In genomic region chr5:134440098-134440497, GRCm38 (mm10) we compare ENCODE assay signal across 8 mouse cellular contexts. TPM values are rescaled to one million over a fixed set of nuclear protein-coding genes. Genes with fewer than 3 reads are reported as not detected.
DNase-seq lines count a peak whose midpoint lies in the region; ATAC-seq and TF ChIP-seq lines count a peak whose summit lies in the region.

No protein-coding gene starts in this region.

- peak; percentile 63 for DNase-seq in urinary bladder, postnatal 14 days (ENCODE audit: low spot score)
- no peak for DNase-seq in urinary bladder, adult 2 months (ENCODE audit: low spot score)
- peak; percentile 72 for DNase-seq in gastrocnemius, adult 2 months
- no peak for DNase-seq in left cerebral cortex, adult 9 months (ENCODE audit: low spot score in 2 of 2)
- no peak for DNase-seq in layer of hippocampus, adult 2 months (ENCODE audit: low spot score in 2 of 2)
- no peak for DNase-seq in frontal cortex, postnatal 25 days (ENCODE audit: low spot score in 2 of 2)
- DNase-seq in right cerebral cortex, adult 18-20 months, result no peak

- intact Hi-C loops in gastrocnemius, adult 2 months (cut with DNase I), result no loop called here

- H3K36me3 ChIP-seq in kidney, embryonic 14.5 days (ENCODE audit: control insufficient read depth, insufficient read depth, low read length), result peaks cover 9% of the 10 kb centered on the region; the same call in 1 of the 2 replicates

- peak overlapping the region; percentile 21; the same call in 1 of the 2 replicates for H3K4me3 ChIP-seq in gastrocnemius, adult 2 months
- no peak overlapping the region for H3K4me3 ChIP-seq in kidney, embryonic 14.5 days (ENCODE audit: low read length)
- no peak overlapping the region for H3K4me3 ChIP-seq in layer of hippocampus, adult 2 months

- no peak for ATAC-seq in kidney, embryonic 14.5 days (ENCODE audit: low FRiP score, low TSS enrichment)

- WGBS in kidney, embryonic 14.5 days, result 76% methylated on average over 12 of the region's 12 CpGs

- H3K27me3 ChIP-seq in kidney, embryonic 14.5 days (ENCODE audit: control insufficient read depth, insufficient read depth, low read length), result no peaks in the 10 kb centered on the region

- no peak for TF ChIP-seq CTCF in gastrocnemius, adult 2 months (IDR thresholded peaks at IDR 0.05)
- TF ChIP-seq CTCF in layer of hippocampus, adult 2 months (conservative IDR thresholded peaks at IDR 0.05), result no peak

- peaks cover 6% of the 10 kb centered on the region; the same call in 1 of the 2 replicates for H3K9me3 ChIP-seq in kidney, embryonic 14.5 days (ENCODE audit: control insufficient read depth, low read length)

- peak overlapping the region; percentile 0; the same call in 1 of the 2 replicates for H3K27ac ChIP-seq in gastrocnemius, adult 2 months
- H3K27ac ChIP-seq in kidney, embryonic 14.5 days (ENCODE audit: low read depth, low read length), result 0 out of 2 replicates have a peak overlapping the region, but pooled peaks have one; percentile 30
- no peak overlapping the region for H3K27ac ChIP-seq in layer of hippocampus, adult 2 months

- no peak overlapping the region for H3K4me2 ChIP-seq in kidney, embryonic 14.5 days (replicated peaks; ENCODE audit: low read depth, low read length)

- H3K4me1 ChIP-seq in kidney, embryonic 14.5 days (ENCODE audit: control insufficient read depth, insufficient read depth, low read length), result peaks cover 37% of the 10 kb centered on the region

- no peak overlapping the region for H3K9ac ChIP-seq in kidney, embryonic 14.5 days (ENCODE audit: low read depth, low read length)

RNA-seq across cellular contexts. Expression of gene Gtf2ird1, which starts 16.4 kb away (rescaled TPM):
- 27.1 and 31.5 TPM in 2 replicates for polyA plus RNA-seq in urinary bladder, adult 2 months (2012; rRNA removed)
- total RNA-seq in gastrocnemius, adult 2 months (2021), result 10 to 100 TPM; 14.6 to 21.5 TPM
- polyA plus RNA-seq in kidney, embryonic 14.5 days (2014; fragmentation: Nextera tagmentation; extraction: Ambion mirVana), result 60.9 and 84.8 TPM in 2 replicates
- total RNA-seq in layer of hippocampus, adult 2 months (2021), result 10 to 100 TPM; 22.8 to 25.4 TPM

Comparison
In these comparisons a context has a peak if more than half of its experiments do, and no peak if none do; other contexts are left out.
1. DNase-seq: peak in urinary bladder, postnatal 14 days (single experiment) and gastrocnemius, adult 2 months (single experiment); none in urinary bladder, adult 2 months (single experiment), left cerebral cortex, adult 9 months (0 of 2), layer of hippocampus, adult 2 months (0 of 2), frontal cortex, postnatal 25 days (0 of 2) and right cerebral cortex, adult 18-20 months (single experiment).